Mouse (Mus musculus): ENCODE measurements around the gene C1qb. TPM values are rescaled to one million over a fixed set of nuclear protein-coding genes. Genes with fewer than 3 reads are reported as not detected.

C1qb gene
- total RNA-seq, 2 experiments from 2014 or later = 46.1 to 156 TPM

Other genes with a start within 250 kb of the C1qb start
- not detected in 2 replicates for gene Ephb2, start 50.2 kb downstream of the C1qb start, total RNA-seq (2015; ENCODE audit: low replicate concordance)
- not detected in 2 replicates for gene Ephb2, start 50.2 kb downstream of the C1qb start, total RNA-seq (2017; ENCODE audit: low replicate concordance)
- gene C1qc, start 6.9 kb upstream of the C1qb start, total RNA-seq (2015; ENCODE audit: low replicate concordance) = 66.2 and 68.5 TPM in 2 replicates
- gene C1qc, start 6.9 kb upstream of the C1qb start, total RNA-seq (2017; ENCODE audit: low replicate concordance) = 32.8 and 39.5 TPM in 2 replicates
- 69.2 and 74.6 TPM in 2 replicates for gene C1qa, start 12.6 kb upstream of the C1qb start, total RNA-seq (2015; ENCODE audit: low replicate concordance)
- gene C1qa, start 12.6 kb upstream of the C1qb start, total RNA-seq (2017; ENCODE audit: low replicate concordance) = 35.7 and 58.5 TPM in 2 replicates
- not detected in 2 replicates for gene Epha8, start 70.6 kb upstream of the C1qb start, total RNA-seq (2015; ENCODE audit: low replicate concordance)
- not detected in 2 replicates for gene Epha8, start 70.6 kb upstream of the C1qb start, total RNA-seq (2017; ENCODE audit: low replicate concordance)
- gene Zbtb40, start 162.6 kb upstream of the C1qb start, total RNA-seq (2015; ENCODE audit: low replicate concordance) = 6.1 and 10.5 TPM in 2 replicates
- 2.3 and 6.2 TPM in 2 replicates for gene Zbtb40, start 162.6 kb upstream of the C1qb start, total RNA-seq (2017; ENCODE audit: low replicate concordance)

Data from erythroid progenitor cell, adult 5-6 weeks (primary cell).